Comparison of ENCODE assay signal across 14 mouse cellular contexts in genomic region chr1:188457221-188458008, GRCm38 (mm10).
A peak's percentile ranks its signal among the peaks of the same experiment; 100 is the strongest.
DNase-seq lines count a peak whose midpoint lies in the region; ATAC-seq lines count a peak whose summit lies in the region.
"Had no signal": no experiment of that assay in that cellular context is flagged by ENCODE, and none has a peak within 500 bp of the region (broad histone marks: within the 10 kb centered on the region; RNA-seq: fewer than 3 reads in every experiment).

No protein-coding gene starts in this region.

- DNase-seq in hindbrain, embryonic 10.5 days (ENCODE audit: low spot score), result no peak
- no peak for DNase-seq in neural tube, embryonic 11.5 days (ENCODE audit: low spot score)
- peak; percentile 27 for DNase-seq in telencephalon, adult 2 months (ENCODE audit: low read depth, low spot score)
- no peak for DNase-seq in urinary bladder, adult 18-20 months (ENCODE audit: low spot score in 2 of 2)
- no peak for DNase-seq in cerebellum, adult 18-20 months
- DNase-seq: heart, postnatal 10 days; kidney, adult 18-20 months; right cerebral cortex, postnatal 14 days had no signal

- no peaks in the 10 kb centered on the region for H3K27me3 ChIP-seq in hindbrain, embryonic 13.5 days
- no peaks in the 10 kb centered on the region for H3K27me3 ChIP-seq in hindbrain, embryonic 10.5 days (ENCODE audit: insufficient read depth, poor library complexity, severe bottlenecking)
- H3K27me3 ChIP-seq in neural tube, embryonic 11.5 days (ENCODE audit: control insufficient read depth, insufficient read depth, low read length), result no peaks in the 10 kb centered on the region
- H3K27me3 ChIP-seq in neural tube, embryonic 15.5 days (replicated peaks), result 0 out of 2 replicates have a peak, but pooled peaks cover 2% of the 10 kb centered on the region
- H3K27me3 ChIP-seq: liver, embryonic 15.5 days had no signal

- H3K4me2 ChIP-seq in hindbrain, embryonic 13.5 days, result no peak overlapping the region
- H3K4me2 ChIP-seq in neural tube, embryonic 11.5 days (ENCODE audit: low read depth), result no peak overlapping the region
- H3K4me2 ChIP-seq in neural tube, embryonic 15.5 days, result no peak overlapping the region
- H3K4me2 ChIP-seq: liver, embryonic 15.5 days had no signal

- H3K4me1 ChIP-seq in hindbrain, embryonic 13.5 days (replicated peaks), result peaks cover 8% of the 10 kb centered on the region; the same call in 1 of the 2 replicates
- no peaks in the 10 kb centered on the region for H3K4me1 ChIP-seq in hindbrain, embryonic 10.5 days (replicated peaks)
- H3K4me1 ChIP-seq in neural tube, embryonic 11.5 days (ENCODE audit: control insufficient read depth, insufficient read depth, low read length), result no peaks in the 10 kb centered on the region
- peaks cover 18% of the 10 kb centered on the region for H3K4me1 ChIP-seq in neural tube, embryonic 15.5 days
- H3K4me1 ChIP-seq: liver, embryonic 15.5 days had no signal

- no peak overlapping the region for H3K9ac ChIP-seq in hindbrain, embryonic 13.5 days
- no peak overlapping the region for H3K9ac ChIP-seq in neural tube, embryonic 11.5 days (ENCODE audit: low read length)
- no peak overlapping the region for H3K9ac ChIP-seq in neural tube, embryonic 15.5 days (replicated peaks)
- H3K9ac ChIP-seq: liver, embryonic 15.5 days had no signal

- 43% methylated on average over 13 of the region's 13 CpGs for WGBS in hindbrain, embryonic 13.5 days
- WGBS in hindbrain, embryonic 10.5 days, result 66% methylated on average over 13 of the region's 13 CpGs
- 34% methylated on average over 13 of the region's 13 CpGs for WGBS in neural tube, embryonic 11.5 days
- WGBS in neural tube, embryonic 15.5 days, result 27% methylated on average over 13 of the region's 13 CpGs

- no peak for ATAC-seq in hindbrain, embryonic 13.5 days (ENCODE audit: low FRiP score)
- peak; percentile 65 for ATAC-seq in neural tube, embryonic 11.5 days (ENCODE audit: insufficient read depth, low FRiP score, low TSS enrichment)
- no peak for ATAC-seq in neural tube, embryonic 15.5 days (ENCODE audit: low FRiP score)
- peak; percentile 94 for ATAC-seq in granulocyte monocyte progenitor cell, adult 5-6 weeks (replicated peaks; ENCODE audit: poor library complexity, severe bottlenecking)
- ATAC-seq: activated CD4-positive, CD25-positive, alpha-beta regulatory T cell, adult 4 months had no signal

- H3K27ac ChIP-seq in hindbrain, embryonic 13.5 days, result peak overlapping the region; percentile 35; the same call in 1 of the 2 replicates
- no peak overlapping the region for H3K27ac ChIP-seq in hindbrain, embryonic 10.5 days
- H3K27ac ChIP-seq in neural tube, embryonic 11.5 days (ENCODE audit: low read depth, low read length), result no peak overlapping the region
- no peak overlapping the region for H3K27ac ChIP-seq in neural tube, embryonic 15.5 days (replicated peaks)
- H3K27ac ChIP-seq: liver, embryonic 15.5 days; macrophage had no signal

- H3K36me3 ChIP-seq in hindbrain, embryonic 13.5 days, result no peaks in the 10 kb centered on the region
- H3K36me3 ChIP-seq in hindbrain, embryonic 10.5 days, result no peaks in the 10 kb centered on the region
- no peaks in the 10 kb centered on the region for H3K36me3 ChIP-seq in neural tube, embryonic 11.5 days (ENCODE audit: control insufficient read depth, insufficient read depth, low read length)
- H3K36me3 ChIP-seq in neural tube, embryonic 15.5 days, result no peaks in the 10 kb centered on the region
- H3K36me3 ChIP-seq: liver, embryonic 15.5 days had no signal

- H3K9me3 ChIP-seq in hindbrain, embryonic 13.5 days, result no peaks in the 10 kb centered on the region
- H3K9me3 ChIP-seq in hindbrain, embryonic 10.5 days, result no peaks in the 10 kb centered on the region
- no peaks in the 10 kb centered on the region for H3K9me3 ChIP-seq in neural tube, embryonic 11.5 days (ENCODE audit: control insufficient read depth, low read length)
- H3K9me3 ChIP-seq in neural tube, embryonic 15.5 days (replicated peaks), result no peaks in the 10 kb centered on the region
- H3K9me3 ChIP-seq: liver, embryonic 15.5 days had no signal

- no peak overlapping the region for H3K4me3 ChIP-seq in hindbrain, embryonic 13.5 days
- no peak overlapping the region for H3K4me3 ChIP-seq in hindbrain, embryonic 10.5 days
- no peak overlapping the region for H3K4me3 ChIP-seq in neural tube, embryonic 11.5 days (ENCODE audit: low read depth, low read length)
- no peak overlapping the region for H3K4me3 ChIP-seq in neural tube, embryonic 15.5 days (replicated peaks)
- H3K4me3 ChIP-seq: liver, embryonic 15.5 days had no signal

Comparison
In these comparisons a context has a peak if more than half of its experiments do, and no peak if none do; other contexts are left out.
1. ATAC-seq: peak in neural tube, embryonic 11.5 days (single experiment) and granulocyte monocyte progenitor cell, adult 5-6 weeks (single experiment); none in hindbrain, embryonic 13.5 days (single experiment) and neural tube, embryonic 15.5 days (single experiment).